Mouse (Mus musculus): ENCODE data around the gene 1700102P08Rik. TPM values are rescaled to one million over a fixed set of nuclear protein-coding genes. Genes with fewer than 3 reads are reported as not detected.

The 1700102P08Rik gene
- polyA plus RNA-seq, 1 experiment from 2014 or later = 0.66 TPM

DNA sequence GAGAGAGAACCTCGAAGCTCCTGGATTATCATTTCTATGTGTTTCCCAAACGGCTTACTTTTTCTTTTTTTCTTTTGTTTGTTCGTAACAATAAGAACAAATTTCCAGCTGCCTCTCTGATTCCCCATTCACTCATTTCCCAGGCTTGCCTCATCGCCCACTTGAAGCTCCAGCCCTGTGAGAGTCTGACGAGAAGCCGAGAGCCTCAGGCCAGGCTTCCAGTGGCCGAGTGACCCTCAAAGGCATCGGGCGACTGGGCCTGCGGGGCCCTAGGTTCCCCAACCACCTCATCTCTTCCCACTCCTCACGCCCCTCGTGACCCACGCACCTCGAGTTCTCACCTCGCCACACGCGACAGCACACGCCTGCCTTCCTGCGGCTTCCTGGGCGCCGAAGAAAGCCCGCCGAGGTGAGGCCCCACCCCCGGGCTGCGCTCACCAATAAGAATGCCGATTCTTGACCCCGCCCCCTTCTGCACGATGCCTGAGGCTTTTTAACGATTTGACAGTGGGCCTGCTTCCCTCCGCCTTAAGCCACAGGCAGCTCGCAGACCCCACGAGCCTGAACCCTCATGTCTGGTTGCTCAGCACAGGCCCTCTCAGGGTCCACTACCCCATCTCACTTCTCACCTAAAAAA is 38.9 kb downstream of the 1700102P08Rik start:
- no peaks in the 10 kb centered on the region for H3K9me3 ChIP-seq (replicated peaks; ENCODE audit: control insufficient read depth, low read length)
- 36% methylated on average over 32 of the region's 32 CpGs for WGBS (ENCODE audit: insufficient replicate concordance)
- H3K9ac ChIP-seq (ENCODE audit: low read depth, low read length) = no peak overlapping the region
- no peaks in the 10 kb centered on the region for H3K4me1 ChIP-seq (ENCODE audit: control insufficient read depth, insufficient read depth, low read length)
- H3K4me2 ChIP-seq = peak overlapping the region; percentile 57
- ATAC-seq (replicated peaks; ENCODE audit: insufficient number of reproducible peaks, low FRiP score, low TSS enrichment) = 0 out of 2 replicates have a peak, but pooled peaks have one; percentile 61
- no peaks in the 10 kb centered on the region for H3K36me3 ChIP-seq (ENCODE audit: control insufficient read depth, insufficient read depth, low read length)
- H3K27me3 ChIP-seq (ENCODE audit: control insufficient read depth, insufficient read depth, low read length) = no peaks in the 10 kb centered on the region
- no peak overlapping the region for H3K27ac ChIP-seq (ENCODE audit: low read depth, low read length)
- peak overlapping the region; percentile 25 for H3K4me3 ChIP-seq (ENCODE audit: low read depth, low read length)

GRCm38 (mm10) chr9:108436182-108436581 is 43.6 kb downstream of the 1700102P08Rik start, which contains the start of gene BC048562:
Gene BC048562, plus strand, starts transcription at chr9:108436482.
- H3K4me2 ChIP-seq = no peak within 1 kb of the TSS
- WGBS (ENCODE audit: insufficient replicate concordance) = 72% methylated on average over 3 of the region's 3 CpGs
- H3K4me1 ChIP-seq (ENCODE audit: control insufficient read depth, insufficient read depth, low read length) = peaks cover 10% of the 10 kb centered on the region; the same call in 1 of the 2 replicates
- no peaks in the 10 kb centered on the region for H3K36me3 ChIP-seq (ENCODE audit: control insufficient read depth, insufficient read depth, low read length)
- H3K4me3 ChIP-seq (ENCODE audit: low read depth, low read length) = no peak within 1 kb of the TSS
- no peak within 1 kb of the TSS for H3K9ac ChIP-seq (ENCODE audit: low read depth, low read length)
- H3K9me3 ChIP-seq (replicated peaks; ENCODE audit: control insufficient read depth, low read length) = no peaks in the 10 kb centered on the region
- H3K27me3 ChIP-seq (ENCODE audit: control insufficient read depth, insufficient read depth, low read length) = no peaks in the 10 kb centered on the region
- no peak within 1 kb of the TSS for H3K27ac ChIP-seq (ENCODE audit: low read depth, low read length)
- no peak for ATAC-seq (replicated peaks; ENCODE audit: insufficient number of reproducible peaks, low FRiP score, low TSS enrichment)

DNA sequence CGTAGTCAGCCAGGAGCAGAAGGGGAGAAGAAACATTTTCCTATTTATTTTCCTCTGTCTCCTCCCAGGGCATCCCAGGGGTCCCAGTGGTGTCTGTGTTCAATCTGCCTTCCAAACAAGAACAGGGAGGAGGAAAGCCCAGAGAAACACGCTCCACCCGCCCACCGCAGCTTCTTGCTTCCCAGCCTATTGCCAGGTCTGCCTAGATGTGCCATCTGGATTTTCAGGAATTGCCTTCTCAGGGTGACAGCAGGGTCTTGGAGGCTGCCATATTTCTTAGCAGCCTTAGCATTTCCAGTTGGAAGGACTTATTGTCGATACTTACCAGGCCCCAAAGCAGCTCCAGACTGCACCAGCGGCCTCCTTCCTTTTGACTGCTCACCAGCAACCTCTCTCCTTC is 46.6 kb downstream of the 1700102P08Rik start:
- Histone ChIP-seq H3K27ac (ENCODE audit: low read depth, low read length) (no peak overlapping the region), H3K36me3 (ENCODE audit: control insufficient read depth, insufficient read depth, low read length) (no peaks in the 10 kb centered on the region), H3K9ac (ENCODE audit: low read depth, low read length) (no peak overlapping the region), H3K27me3 (ENCODE audit: control insufficient read depth, insufficient read depth, low read length) (no peaks in the 10 kb centered on the region), H3K9me3 (replicated peaks; ENCODE audit: control insufficient read depth, low read length) (no peaks in the 10 kb centered on the region), H3K4me1 (ENCODE audit: control insufficient read depth, insufficient read depth, low read length) (peaks cover 15% of the 10 kb centered on the region; the same call in 1 of the 2 replicates), H3K4me3 (ENCODE audit: low read depth, low read length) (no peak overlapping the region), H3K4me2 (no peak overlapping the region)
- WGBS (ENCODE audit: insufficient replicate concordance) = 75% methylated on average over 6 of the region's 6 CpGs
- ATAC-seq (replicated peaks; ENCODE audit: insufficient number of reproducible peaks, low FRiP score, low TSS enrichment) = no peak

DNA sequence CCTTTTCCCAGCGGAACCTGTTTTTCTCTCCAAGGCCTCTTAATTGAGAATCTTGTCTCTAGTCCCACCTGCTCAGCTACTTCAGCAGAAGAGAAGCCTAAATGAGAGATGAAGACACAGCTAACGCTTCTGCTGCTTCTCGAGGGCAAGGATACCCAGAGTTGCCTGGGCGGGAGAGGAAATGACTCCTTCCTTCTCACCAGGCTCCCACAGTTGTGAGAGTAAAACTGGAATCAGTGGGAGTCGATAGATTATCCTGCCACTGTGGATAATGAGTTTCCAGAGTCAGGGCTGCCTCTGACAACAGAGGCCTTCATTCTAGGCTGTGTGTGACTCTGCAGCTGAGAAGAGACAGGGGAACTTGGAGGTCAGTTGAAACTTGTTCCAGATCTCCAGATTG is 47.9 kb downstream of the 1700102P08Rik start:
- ATAC-seq (replicated peaks; ENCODE audit: insufficient number of reproducible peaks, low FRiP score, low TSS enrichment) = no peak
- H3K36me3 ChIP-seq (ENCODE audit: control insufficient read depth, insufficient read depth, low read length) = no peaks in the 10 kb centered on the region
- no peak overlapping the region for H3K4me2 ChIP-seq
- peaks cover 15% of the 10 kb centered on the region; the same call in 1 of the 2 replicates for H3K4me1 ChIP-seq (ENCODE audit: control insufficient read depth, insufficient read depth, low read length)
- no peaks in the 10 kb centered on the region for H3K9me3 ChIP-seq (replicated peaks; ENCODE audit: control insufficient read depth, low read length)
- H3K27me3 ChIP-seq (ENCODE audit: control insufficient read depth, insufficient read depth, low read length) = no peaks in the 10 kb centered on the region
- H3K27ac ChIP-seq (ENCODE audit: low read depth, low read length) = no peak overlapping the region
- H3K4me3 ChIP-seq (ENCODE audit: low read depth, low read length) = no peak overlapping the region
- no peak overlapping the region for H3K9ac ChIP-seq (ENCODE audit: low read depth, low read length)
- 59% methylated on average over 5 of the region's 5 CpGs for WGBS (ENCODE audit: insufficient replicate concordance)

DNA sequence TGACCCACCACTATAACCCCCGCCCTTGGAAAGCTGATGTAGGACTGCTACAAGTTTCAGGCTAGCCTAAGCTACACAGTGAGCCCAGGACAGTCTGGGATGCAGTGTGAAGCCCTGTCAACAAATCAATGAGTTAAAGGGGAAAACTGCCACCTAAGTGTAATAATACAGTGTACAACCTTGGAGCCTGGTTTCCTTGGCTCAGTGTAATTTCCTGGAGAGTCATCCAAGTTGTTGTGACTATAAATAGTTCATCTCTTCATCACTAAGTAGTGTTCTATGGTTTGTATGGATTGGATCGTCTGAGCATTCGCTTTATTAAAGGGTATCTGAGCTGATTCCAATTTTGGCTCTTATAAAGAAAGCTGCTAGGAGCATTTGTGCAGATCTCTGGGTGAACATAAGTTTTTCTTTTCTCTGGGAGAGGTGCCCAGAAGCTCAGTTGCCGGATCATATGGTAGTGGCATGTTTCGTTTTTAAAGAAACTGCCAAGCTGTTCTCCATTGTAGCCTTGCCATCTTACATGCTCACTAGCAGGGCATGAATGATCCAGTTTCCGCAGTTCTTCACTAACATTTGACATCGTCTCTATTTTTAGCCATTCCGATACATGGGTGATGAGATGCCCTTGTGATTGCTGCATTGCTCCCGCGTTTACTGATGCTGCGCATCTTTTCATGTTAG is 48.8 kb downstream of the 1700102P08Rik start:
- no peak for ATAC-seq (replicated peaks; ENCODE audit: insufficient number of reproducible peaks, low FRiP score, low TSS enrichment)
- H3K4me1 ChIP-seq (ENCODE audit: control insufficient read depth, insufficient read depth, low read length) = peaks cover 15% of the 10 kb centered on the region; the same call in 1 of the 2 replicates
- no peak overlapping the region for H3K4me3 ChIP-seq (ENCODE audit: low read depth, low read length)
- H3K4me2 ChIP-seq = no peak overlapping the region
- H3K9ac ChIP-seq (ENCODE audit: low read depth, low read length) = no peak overlapping the region
- H3K27me3 ChIP-seq (ENCODE audit: control insufficient read depth, insufficient read depth, low read length) = no peaks in the 10 kb centered on the region
- 73% methylated on average over 11 of the region's 11 CpGs for WGBS (ENCODE audit: insufficient replicate concordance)
- no peaks in the 10 kb centered on the region for H3K9me3 ChIP-seq (replicated peaks; ENCODE audit: control insufficient read depth, low read length)
- no peak overlapping the region for H3K27ac ChIP-seq (ENCODE audit: low read depth, low read length)
- H3K36me3 ChIP-seq (ENCODE audit: control insufficient read depth, insufficient read depth, low read length) = no peaks in the 10 kb centered on the region

DNA sequence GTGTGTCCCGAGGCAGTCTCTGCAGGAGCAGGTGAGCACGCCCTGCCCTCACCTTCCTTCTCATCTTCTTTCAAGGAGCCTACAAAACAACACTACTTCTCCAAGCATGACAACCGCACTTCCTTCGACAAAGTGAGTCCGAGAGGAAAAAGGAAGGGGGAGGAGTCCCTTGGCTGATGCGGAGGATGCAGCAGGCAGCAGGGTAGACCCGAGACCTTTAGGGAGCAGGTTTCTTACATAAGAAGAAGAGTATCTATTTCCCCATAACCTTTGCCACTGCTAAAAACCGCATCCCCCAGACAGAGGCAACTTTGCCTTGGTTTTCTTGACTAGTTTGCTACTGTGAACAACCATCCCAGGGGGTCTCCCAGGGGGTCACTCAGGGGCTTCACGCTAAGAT is 52.5 kb downstream of the 1700102P08Rik start:
- 52% methylated on average over 9 of the region's 9 CpGs for WGBS (ENCODE audit: insufficient replicate concordance)
- H3K9me3 ChIP-seq (replicated peaks; ENCODE audit: control insufficient read depth, low read length) = no peaks in the 10 kb centered on the region
- peaks cover 4% of the 10 kb centered on the region; the same call in 1 of the 2 replicates for H3K36me3 ChIP-seq (ENCODE audit: control insufficient read depth, insufficient read depth, low read length)
- ATAC-seq (replicated peaks; ENCODE audit: insufficient number of reproducible peaks, low FRiP score, low TSS enrichment) = no peak
- H3K4me2 ChIP-seq = no peak overlapping the region
- no peak overlapping the region for H3K9ac ChIP-seq (ENCODE audit: low read depth, low read length)
- H3K27me3 ChIP-seq (ENCODE audit: control insufficient read depth, insufficient read depth, low read length) = no peaks in the 10 kb centered on the region
- H3K27ac ChIP-seq (ENCODE audit: low read depth, low read length) = no peak overlapping the region
- peaks cover 28% of the 10 kb centered on the region for H3K4me1 ChIP-seq (ENCODE audit: control insufficient read depth, insufficient read depth, low read length)
- H3K4me3 ChIP-seq (ENCODE audit: low read depth, low read length) = no peak overlapping the region

DNA sequence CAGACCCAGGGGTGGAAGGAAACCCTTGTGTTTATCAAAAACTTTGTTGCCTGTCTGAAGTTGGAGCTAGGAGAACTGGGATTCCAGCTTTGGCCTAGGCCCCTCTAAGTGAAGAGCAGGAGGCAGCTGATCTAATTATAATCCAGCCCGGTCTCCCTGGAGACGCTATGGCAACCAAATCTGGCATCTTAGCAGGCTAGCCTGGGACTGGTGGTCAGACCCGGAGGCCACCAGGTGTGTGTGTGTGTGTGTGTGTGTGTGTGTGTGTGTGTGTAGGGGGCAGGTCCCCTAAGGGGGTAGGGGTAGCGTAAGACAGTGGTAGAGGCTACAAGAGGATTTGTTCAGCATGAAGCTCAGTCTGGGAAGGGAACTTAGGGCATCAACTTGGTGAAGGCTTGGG is 57.3 kb downstream of the 1700102P08Rik start:
- peak overlapping the region; percentile 95 for H3K27ac ChIP-seq (ENCODE audit: low read depth, low read length)
- peak overlapping the region; percentile 65 for H3K9ac ChIP-seq (ENCODE audit: low read depth, low read length)
- H3K4me3 ChIP-seq (ENCODE audit: low read depth, low read length) = peak overlapping the region; percentile 60; the same call in 1 of the 2 replicates
- no peaks in the 10 kb centered on the region for H3K27me3 ChIP-seq (ENCODE audit: control insufficient read depth, insufficient read depth, low read length)
- ATAC-seq (replicated peaks; ENCODE audit: insufficient number of reproducible peaks, low FRiP score, low TSS enrichment) = peak; percentile 22
- H3K9me3 ChIP-seq (replicated peaks; ENCODE audit: control insufficient read depth, low read length) = no peaks in the 10 kb centered on the region
- 39% methylated on average over 4 of the region's 4 CpGs for WGBS (ENCODE audit: insufficient replicate concordance)
- H3K36me3 ChIP-seq (ENCODE audit: control insufficient read depth, insufficient read depth, low read length) = peaks cover 4% of the 10 kb centered on the region; the same call in 1 of the 2 replicates
- peak overlapping the region; percentile 89 for H3K4me2 ChIP-seq
- peaks cover 42% of the 10 kb centered on the region for H3K4me1 ChIP-seq (ENCODE audit: control insufficient read depth, insufficient read depth, low read length)

- H3K27me3 ChIP-seq (ENCODE audit: control insufficient read depth, insufficient read depth, low read length) = no peaks in the 10 kb centered on the region
- H3K9me3 ChIP-seq (replicated peaks; ENCODE audit: control insufficient read depth, low read length) = no peaks in the 10 kb centered on the region
- H3K9ac ChIP-seq (ENCODE audit: low read depth, low read length) = peak overlapping the region; percentile 56
- peaks cover 42% of the 10 kb centered on the region for H3K4me1 ChIP-seq (ENCODE audit: control insufficient read depth, insufficient read depth, low read length)
- H3K27ac ChIP-seq (ENCODE audit: low read depth, low read length) = peak overlapping the region; percentile 95
- 47% methylated on average over 21 of the region's 21 CpGs for whole genome bisulfite sequencing (ENCODE audit: insufficient replicate concordance)
- peaks cover 4% of the 10 kb centered on the region; the same call in 1 of the 2 replicates for H3K36me3 ChIP-seq (ENCODE audit: control insufficient read depth, insufficient read depth, low read length)
- H3K4me2 ChIP-seq = peak overlapping the region; percentile 89
- ATAC-seq (replicated peaks; ENCODE audit: insufficient number of reproducible peaks, low FRiP score, low TSS enrichment) = peak; percentile 75
- peak overlapping the region; percentile 60 for H3K4me3 ChIP-seq (ENCODE audit: low read depth, low read length)
Measured at GRCm38 (mm10) chr9:108450292-108451169, 57.9 kb downstream of the 1700102P08Rik start.
